ENCODE assay signal across 24 mouse cellular contexts in genomic region chr7:89772906-89773305, GRCm38 (mm10).
A peak's percentile ranks its signal among the peaks of the same experiment; 100 is the strongest.
DNase-seq lines count a peak whose midpoint lies in the region; ATAC-seq and TF ChIP-seq lines count a peak whose summit lies in the region.
"Had no signal": no experiment of that assay in that cellular context is flagged by ENCODE, and none has a peak within 500 bp of the region (broad histone marks: within the 10 kb centered on the region; RNA-seq: fewer than 3 reads in every experiment).

No protein-coding gene starts in this region.

- peaks cover 4% of the 10 kb centered on the region for H3K4me1 ChIP-seq in heart, embryonic 15.5 days (replicated peaks)
- peaks cover 8% of the 10 kb centered on the region for H3K4me1 ChIP-seq in heart, embryonic 12.5 days (replicated peaks)
- peaks cover 25% of the 10 kb centered on the region for H3K4me1 ChIP-seq in lung, embryonic 15.5 days
- H3K4me1 ChIP-seq in intestine, postnatal 0 days (replicated peaks; ENCODE audit: control insufficient read depth, insufficient read depth, low read length): peaks cover 4% of the 10 kb centered on the region; the same call in 1 of the 2 replicates
- H3K4me1 ChIP-seq: neural tube, embryonic 15.5 days had no signal

- no peak overlapping the region for H3K4me2 ChIP-seq in heart, embryonic 15.5 days
- H3K4me2 ChIP-seq in heart, embryonic 12.5 days: no peak overlapping the region
- H3K4me2 ChIP-seq in lung, embryonic 15.5 days: no peak overlapping the region
- H3K4me2 ChIP-seq in intestine, postnatal 0 days (replicated peaks; ENCODE audit: low read depth): 0 out of 2 replicates have a peak overlapping the region, but pooled peaks have one; percentile 6
- H3K4me2 ChIP-seq: forebrain, embryonic 13.5 days; heart, embryonic 13.5 days; hindbrain, embryonic 14.5 days; midbrain, embryonic 11.5 days; neural tube, embryonic 15.5 days had no signal

- no peak for DNase-seq in lung, postnatal 10 days
- peak; percentile 52 for DNase-seq in ES-CJ7 (ENCODE audit: low read depth, low spot score)
- no peak for DNase-seq in adrenal gland, postnatal 25 days
- DNase-seq in thymus, postnatal 0 days (ENCODE audit: low spot score): no peak
- DNase-seq: cerebellum, adult 2 months; cerebellum, postnatal 25 days; liver, postnatal 0 days; right cerebral cortex, adult 18-20 months; thymus, adult 18-20 months; thymus, postnatal 4 days had no signal

- no peaks in the 10 kb centered on the region for H3K27me3 ChIP-seq in heart, embryonic 15.5 days
- H3K27me3 ChIP-seq in heart, embryonic 12.5 days (replicated peaks): no peaks in the 10 kb centered on the region
- no peaks in the 10 kb centered on the region for H3K27me3 ChIP-seq in lung, embryonic 15.5 days
- no peaks in the 10 kb centered on the region for H3K27me3 ChIP-seq in intestine, postnatal 0 days (replicated peaks; ENCODE audit: control insufficient read depth, insufficient read depth, low read length)
- H3K27me3 ChIP-seq: forebrain, embryonic 13.5 days; heart, embryonic 13.5 days; neural tube, embryonic 15.5 days; Patski had no signal

- H3K4me3 ChIP-seq in heart, embryonic 15.5 days: no peak overlapping the region
- H3K4me3 ChIP-seq in heart, embryonic 12.5 days: no peak overlapping the region
- H3K4me3 ChIP-seq in lung, embryonic 15.5 days: no peak overlapping the region
- no peak overlapping the region for H3K4me3 ChIP-seq in intestine, postnatal 0 days (ENCODE audit: low read depth, low read length)
- H3K4me3 ChIP-seq: forebrain, embryonic 13.5 days; heart, embryonic 13.5 days; neural tube, embryonic 15.5 days had no signal

- no peak for ATAC-seq in heart, embryonic 15.5 days (replicated peaks; ENCODE audit: insufficient number of reproducible peaks, insufficient read depth, low FRiP score, low read depth)
- ATAC-seq in heart, embryonic 12.5 days (ENCODE audit: insufficient number of reproducible peaks, low FRiP score): no peak
- ATAC-seq in lung, embryonic 15.5 days (ENCODE audit: borderline replicate concordance, extremely low read depth, low FRiP score, low TSS enrichment): no peak
- ATAC-seq in intestine, postnatal 0 days: peak; percentile 16
- ATAC-seq: activated CD4-positive, CD25-positive, alpha-beta regulatory T cell, adult 4 months; CD4-positive, CD25-positive, alpha-beta regulatory T cell, adult 4 months; forebrain, embryonic 13.5 days; inflammation-experienced regulatory T-cells, adult 6 months had no signal

- 86% methylated on average over 5 of the region's 5 CpGs for WGBS in heart, embryonic 15.5 days
- 81% methylated on average over 5 of the region's 5 CpGs for WGBS in heart, embryonic 12.5 days
- 58% methylated on average over 5 of the region's 5 CpGs for WGBS in lung, embryonic 15.5 days
- 35% methylated on average over 5 of the region's 5 CpGs for WGBS in intestine, postnatal 0 days

- TF ChIP-seq CTCF in intestine, postnatal 0 days (IDR thresholded peaks at IDR 0.05; ENCODE audit: low read depth): no peak

- no peaks in the 10 kb centered on the region for H3K36me3 ChIP-seq in heart, embryonic 15.5 days
- H3K36me3 ChIP-seq in heart, embryonic 12.5 days: no peaks in the 10 kb centered on the region
- no peaks in the 10 kb centered on the region for H3K36me3 ChIP-seq in lung, embryonic 15.5 days
- H3K36me3 ChIP-seq in intestine, postnatal 0 days (ENCODE audit: control insufficient read depth, insufficient read depth): no peaks in the 10 kb centered on the region
- H3K36me3 ChIP-seq: G1E; heart, embryonic 13.5 days; neural tube, embryonic 15.5 days had no signal

- no peaks in the 10 kb centered on the region for H3K9me3 ChIP-seq in heart, embryonic 15.5 days (replicated peaks)
- peaks cover 6% of the 10 kb centered on the region; the same call in 1 of the 2 replicates for H3K9me3 ChIP-seq in heart, embryonic 12.5 days (replicated peaks)
- H3K9me3 ChIP-seq in lung, embryonic 15.5 days: no peaks in the 10 kb centered on the region
- no peaks in the 10 kb centered on the region for H3K9me3 ChIP-seq in intestine, postnatal 0 days (ENCODE audit: control insufficient read depth)
- H3K9me3 ChIP-seq: forebrain, embryonic 13.5 days; G1E; neural tube, embryonic 15.5 days had no signal

- H3K9ac ChIP-seq in heart, embryonic 15.5 days: no peak overlapping the region
- H3K9ac ChIP-seq in heart, embryonic 12.5 days: no peak overlapping the region
- H3K9ac ChIP-seq in lung, embryonic 15.5 days: no peak overlapping the region
- H3K9ac ChIP-seq in intestine, postnatal 0 days (ENCODE audit: low read depth, low read length): no peak overlapping the region
- H3K9ac ChIP-seq: forebrain, embryonic 13.5 days; heart, embryonic 13.5 days; hindbrain, embryonic 14.5 days; liver, postnatal 0 days; neural tube, embryonic 15.5 days had no signal

- H3K27ac ChIP-seq in heart, embryonic 15.5 days: 0 out of 2 replicates have a peak overlapping the region, but pooled peaks have one; percentile 63
- no peak overlapping the region for H3K27ac ChIP-seq in heart, embryonic 12.5 days (ENCODE audit: poor library complexity, severe bottlenecking)
- peak overlapping the region; percentile 89 for H3K27ac ChIP-seq in lung, embryonic 15.5 days
- no peak overlapping the region for H3K27ac ChIP-seq in intestine, postnatal 0 days (ENCODE audit: low read depth, low read length)
- H3K27ac ChIP-seq: forebrain, embryonic 13.5 days; hindbrain, embryonic 14.5 days; neural tube, embryonic 15.5 days had no signal

Comparison
In these comparisons a context has a peak if more than half of its experiments do, and no peak if none do; other contexts are left out.
1. H3K27ac ChIP-seq: peak in heart, embryonic 15.5 days (single experiment) and lung, embryonic 15.5 days (single experiment); none in heart, embryonic 12.5 days (single experiment) and intestine, postnatal 0 days (single experiment).